Mouse (Mus musculus) Patski (cell line): ENCODE measurements at regions not wholly inside any gene's neighbourhood (a gene's known extent, or its start where the extent isn't known, plus 50 kb on each side); places are given as distances from the start of the nearest gene placed in this dataset.
A peak's percentile ranks its signal among the peaks of the same experiment; 100 is the strongest.

Experiments used
- ATAC-seq: fragments of 100-300 bp; one replicate; pipeline ENCODE4 v1.8.0; 2021
- CTCF ChIA-PET: fragments of 350-600 bp; sonication (Branson Sonifier 250); formaldehyde crosslinking; loops from one replicate; lab custom pipeline; 2022; ENCODE audit warnings: inconsistent platforms; lab: Charles Lee
- POLR2A ChIA-PET: fragments of 350-600 bp; sonication (Branson Sonifier 250); formaldehyde crosslinking; loops from one replicate; lab custom pipeline; 2022; ENCODE audit warnings: antibody characterized with exemption, inconsistent platforms; lab: Charles Lee
- DNase-seq: peaks from one replicate; pipeline ENCODE4 v3.0.0-alpha.2; 2011; ENCODE audit warnings: low read depth, low spot score
- H3K27me3 ChIP-seq: fragments of 371-371 bp; one replicate; pipeline ENCODE4 v1.5.1; 2021
- CTCF ChIP-seq: fragments of 100-300 bp; IDR thresholded peaks from one replicate; pipeline ENCODE4 v1.5.1; 2021
- in situ Hi-C: fragments of 300-500 bp; cut with MboI; formaldehyde crosslinking; loops from 3 replicates; pipeline ENCODE4 v1.11.1; 2018; ENCODE audit warnings: low pct_unique_long_range_greater_than_20kb, mixed read lengths

GRCm38 (mm10) chr3:50554150-50554549, 110.7 kb upstream of the Slc7a11 start:
- DNase-seq (no peak), ATAC-seq (no peak)
- no peaks in the 10 kb centered on the region for H3K27me3 ChIP-seq
- in situ Hi-C loops, result no loop called here
- CTCF ChIA-PET, result interaction anchor here (0.9 kb wide), 1 partner anchor 24 kb away, joined by 3 read pairs; no protein-coding TSS in a partner anchor
- TF ChIP-seq CTCF, result no peak
- POLR2A ChIA-PET, result no interaction called here

- no peak for TF ChIP-seq CTCF
- DNase-seq, result peak; percentile 4
- CTCF ChIA-PET, result interaction anchor here (1.4 kb wide), 1 partner anchor 28 kb away, joined by 3 read pairs; no protein-coding TSS in a partner anchor
- POLR2A ChIA-PET, result no interaction called here
- peak; percentile 51 for ATAC-seq
- in situ Hi-C loops, result no loop called here
- no peaks in the 10 kb centered on the region for H3K27me3 ChIP-seq
Measured at GRCm38 (mm10) chr3:50548568-50548967, 105.2 kb upstream of the Slc7a11 start.

- POLR2A ChIA-PET, result no interaction called here
- peaks cover 21% of the 10 kb centered on the region for H3K27me3 ChIP-seq
- in situ Hi-C loops, result no loop called here
- no peak for TF ChIP-seq CTCF
- DNase-seq (no peak), ATAC-seq (no peak)
- CTCF ChIA-PET, result no interaction called here
Measured at GRCm38 (mm10) chr3:50530654-50531053, 87.2 kb upstream of the Slc7a11 start.

- ChIA-PET POLR2A (no interaction called here), CTCF (no interaction called here)
- TF ChIP-seq CTCF, result no peak
- DNase-seq, result no peak
- peaks cover 20% of the 10 kb centered on the region for H3K27me3 ChIP-seq
- in situ Hi-C loops, result no loop called here
- ATAC-seq, result no peak
Measured at GRCm38 (mm10) chr3:50524006-50524405, 80.6 kb upstream of the Slc7a11 start.

GRCm38 (mm10) chr3:50507211-50507610, 63.8 kb upstream of the Slc7a11 start:
- peaks cover 12% of the 10 kb centered on the region for H3K27me3 ChIP-seq
- in situ Hi-C loops, result no loop called here
- ChIA-PET CTCF (interaction anchor here (0.8 kb wide), 1 partner anchor 13 kb away, joined by 4 read pairs; no protein-coding TSS in a partner anchor), POLR2A (no interaction called here)
- DNase-seq (no peak), ATAC-seq (no peak)
- no peak for TF ChIP-seq CTCF
